Mouse (Mus musculus): ENCODE measurements around the gene Sorcs3.

The Sorcs3 gene

DNA sequence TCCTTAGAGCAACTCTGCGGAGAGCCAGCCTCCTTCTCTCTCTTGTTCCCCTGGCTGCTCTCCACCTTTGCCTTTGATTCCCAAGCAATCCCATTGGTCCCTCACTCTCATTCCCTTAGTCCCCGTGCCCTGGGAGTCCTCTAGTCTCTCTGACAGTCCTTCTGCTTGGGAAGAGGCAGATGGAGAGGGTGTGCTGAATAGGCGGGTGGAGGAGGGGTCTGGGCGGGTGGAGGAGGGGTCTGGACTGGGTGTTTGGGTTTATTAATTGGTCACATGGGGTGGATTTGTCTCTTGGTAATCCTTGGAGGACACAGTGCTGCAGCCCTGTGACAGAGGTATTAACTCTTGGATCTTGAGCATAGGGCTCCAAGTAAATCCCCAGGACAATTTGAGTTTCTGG is 77.4 kb downstream of the Sorcs3 start:
- DNase-seq (ENCODE audit: low spot score in 2 of 2) = no peak

- no peak for DNase-seq (ENCODE audit: low spot score in 2 of 2)
Measured at GRCm38 (mm10) chr19:48285602-48286225, 79.9 kb downstream of the Sorcs3 start.

DNA sequence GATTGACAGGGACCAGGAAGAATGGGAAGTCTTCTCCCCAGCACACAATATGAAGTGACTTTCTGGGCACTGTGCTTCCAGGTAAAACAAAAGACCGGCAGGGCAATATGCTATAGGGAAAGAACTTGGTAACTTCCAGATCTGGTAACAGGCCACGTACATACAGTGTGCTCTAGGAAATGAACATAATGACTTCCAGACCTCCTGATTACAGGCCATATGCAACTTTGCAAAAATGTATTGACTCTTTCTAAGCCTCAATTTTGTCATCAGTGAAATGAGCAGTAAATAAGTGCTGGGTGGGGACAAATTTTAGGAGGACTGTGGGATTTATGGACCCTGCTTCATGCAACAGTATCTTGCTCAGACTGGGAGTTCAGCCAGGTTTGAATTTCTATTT is 88.4 kb downstream of the Sorcs3 start:
- no peak for DNase-seq (ENCODE audit: low spot score in 2 of 2)

GRCm38 (mm10) chr19:48298384-48298783 is 92.6 kb downstream of the Sorcs3 start:
- no peak for DNase-seq (ENCODE audit: low spot score in 2 of 2)

DNA sequence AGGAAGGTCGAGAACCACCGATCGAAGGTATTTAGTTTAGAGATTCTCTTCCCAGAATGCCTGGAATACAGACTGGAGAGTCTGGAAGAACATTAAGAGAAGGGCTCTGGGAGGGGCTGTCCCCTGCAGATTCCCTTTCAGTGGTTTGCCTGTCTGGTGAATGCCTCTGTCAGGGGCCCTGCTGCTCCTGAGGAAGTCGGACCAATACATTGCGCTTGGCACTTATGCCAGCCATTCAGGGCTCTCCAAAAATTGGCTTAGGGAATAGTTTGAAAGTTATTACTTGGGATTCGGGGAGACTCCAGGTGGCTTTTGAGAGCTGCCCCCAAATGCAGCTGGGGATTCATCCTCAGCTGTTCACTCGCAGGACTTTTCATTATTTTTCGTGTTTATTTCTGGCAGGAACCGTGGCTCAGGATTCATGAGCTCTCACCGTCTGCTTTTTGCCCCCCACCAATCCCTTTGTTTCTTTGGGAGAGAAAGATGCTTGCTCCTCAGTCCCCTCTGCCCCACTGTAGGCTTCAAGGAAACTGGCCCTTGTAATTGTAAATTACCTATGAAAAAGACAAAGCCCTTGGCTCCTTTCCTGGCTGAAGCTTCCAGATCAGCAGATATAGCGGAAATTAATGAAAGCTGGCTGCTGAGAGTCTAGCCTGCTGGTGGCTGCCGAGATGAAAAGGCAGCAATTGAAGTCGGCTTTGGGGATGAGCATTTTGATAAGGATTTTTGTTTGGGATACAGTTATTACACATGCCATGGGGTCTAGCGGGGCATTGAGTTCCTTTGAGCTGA is 94.8 kb downstream of the Sorcs3 start:
- DNase-seq (ENCODE audit: low spot score in 2 of 2) = no peak

- no peak for DNase-seq (ENCODE audit: low spot score in 2 of 2)
Measured at GRCm38 (mm10) chr19:48301300-48301699, 95.5 kb downstream of the Sorcs3 start.

DNA sequence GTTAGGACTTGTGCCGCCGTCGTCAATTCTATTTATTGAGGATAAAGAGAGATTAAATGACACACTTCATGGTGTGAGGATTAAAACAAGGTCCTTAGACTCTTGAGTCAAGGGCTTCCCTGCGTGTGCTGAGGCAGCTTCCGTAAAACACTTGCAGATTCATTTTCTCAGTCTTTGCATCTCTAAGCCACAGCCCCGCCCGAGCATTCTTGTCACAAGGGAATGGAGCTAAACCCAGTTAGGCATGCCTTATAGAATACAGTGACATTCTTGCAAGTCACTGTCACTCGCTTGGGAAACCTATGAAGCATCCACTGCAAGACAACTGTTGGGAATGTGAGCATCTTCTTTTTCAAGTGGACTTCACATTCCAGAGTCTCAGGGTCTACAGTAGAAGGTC is 102.5 kb downstream of the Sorcs3 start:
- DNase-seq (ENCODE audit: low spot score in 2 of 2) = no peak

- no peak for DNase-seq (ENCODE audit: low spot score in 2 of 2)
Measured at GRCm38 (mm10) chr19:48309531-48310337, 103.9 kb downstream of the Sorcs3 start.

- no peak for DNase-seq (ENCODE audit: low spot score in 2 of 2)
Measured at GRCm38 (mm10) chr19:48310338-48310710, 104.5 kb downstream of the Sorcs3 start.

GRCm38 (mm10) chr19:48313776-48314175 is 108.0 kb downstream of the Sorcs3 start:
- DNase-seq (ENCODE audit: low spot score in 2 of 2) = no peak

DNA sequence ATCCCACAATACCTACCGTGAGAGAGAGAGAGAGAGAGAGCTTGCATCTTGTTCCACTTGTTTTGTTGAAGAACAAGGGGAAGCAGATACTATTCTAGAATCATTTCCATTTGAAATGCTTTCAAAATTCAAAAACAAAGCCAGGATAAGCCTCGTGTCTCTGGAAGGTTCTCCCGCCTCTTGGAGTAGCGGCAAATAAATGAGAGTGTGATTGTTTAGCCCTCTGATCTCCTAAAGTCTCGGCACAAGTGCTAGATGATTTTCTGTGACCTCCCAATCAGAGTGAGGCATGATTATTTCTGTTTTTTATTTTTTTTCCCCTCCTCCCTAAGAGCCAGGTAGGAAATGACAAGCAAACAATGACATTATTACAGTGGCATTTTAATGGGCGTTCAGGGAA is 121.3 kb downstream of the Sorcs3 start:
- no peak for DNase-seq (ENCODE audit: low spot score in 2 of 2)

- no peak for DNase-seq (ENCODE audit: low spot score in 2 of 2)
Measured at GRCm38 (mm10) chr19:48328171-48328570, 122.3 kb downstream of the Sorcs3 start.

DNA sequence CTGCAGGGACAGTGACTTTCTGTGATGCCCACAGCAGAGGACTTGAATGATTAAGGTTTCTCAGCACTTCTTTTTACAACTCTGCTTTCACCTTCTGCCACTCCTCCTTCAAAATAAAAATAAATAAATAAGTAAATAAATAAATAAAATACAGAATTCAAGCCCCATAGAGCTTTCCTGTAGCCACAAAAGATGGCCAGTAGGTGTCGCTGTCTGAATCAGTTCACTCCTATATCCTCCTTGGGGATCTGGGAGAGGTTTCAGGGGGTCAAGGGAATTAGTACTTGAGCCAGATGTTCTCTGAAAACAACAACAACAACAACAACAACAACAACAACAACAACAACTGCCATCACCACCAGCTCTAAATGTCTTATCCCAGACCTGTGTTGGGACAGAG is 125.8 kb downstream of the Sorcs3 start:
- DNase-seq (ENCODE audit: low spot score in 2 of 2) = no peak

DNA sequence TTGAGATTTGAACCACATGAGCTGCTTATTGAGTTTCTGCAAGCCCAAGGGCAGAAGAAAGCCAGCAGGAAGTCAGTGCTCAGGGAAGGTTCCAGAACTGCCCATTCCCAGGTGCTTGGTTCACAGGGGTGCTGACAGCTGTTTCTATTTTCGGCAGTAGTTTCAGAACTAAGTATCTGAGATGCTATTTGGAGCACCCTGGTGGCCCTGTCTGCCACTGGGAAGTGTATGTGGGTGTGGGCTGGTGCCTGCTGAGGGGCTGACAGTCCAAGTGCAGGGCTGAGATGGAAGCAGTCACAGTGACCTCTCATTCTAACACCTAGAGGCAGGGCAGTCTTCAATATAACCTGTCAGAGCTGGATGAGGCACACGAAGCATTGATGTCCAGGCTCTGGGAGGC is 127.3 kb downstream of the Sorcs3 start:
- DNase-seq (ENCODE audit: low spot score in 2 of 2) = no peak

GRCm38 (mm10) chr19:48337461-48337860 is 131.6 kb downstream of the Sorcs3 start:
- DNase-seq (ENCODE audit: low spot score in 2 of 2) = no peak

GRCm38 (mm10) chr19:48338098-48338497 is 132.3 kb downstream of the Sorcs3 start:
- no peak for DNase-seq (ENCODE audit: low spot score in 2 of 2)

GRCm38 (mm10) chr19:48342770-48343169 is 136.9 kb downstream of the Sorcs3 start:
- no peak for DNase-seq (ENCODE audit: low spot score in 2 of 2)

GRCm38 (mm10) chr19:48343442-48343841 is 137.6 kb downstream of the Sorcs3 start:
- no peak for DNase-seq (ENCODE audit: low spot score in 2 of 2)

- no peak for DNase-seq (ENCODE audit: low spot score in 2 of 2)
Measured at GRCm38 (mm10) chr19:48347116-48347515, 141.3 kb downstream of the Sorcs3 start.

- DNase-seq (ENCODE audit: low spot score in 2 of 2) = no peak
Measured at GRCm38 (mm10) chr19:48356806-48357205, 151.0 kb downstream of the Sorcs3 start.

DNA sequence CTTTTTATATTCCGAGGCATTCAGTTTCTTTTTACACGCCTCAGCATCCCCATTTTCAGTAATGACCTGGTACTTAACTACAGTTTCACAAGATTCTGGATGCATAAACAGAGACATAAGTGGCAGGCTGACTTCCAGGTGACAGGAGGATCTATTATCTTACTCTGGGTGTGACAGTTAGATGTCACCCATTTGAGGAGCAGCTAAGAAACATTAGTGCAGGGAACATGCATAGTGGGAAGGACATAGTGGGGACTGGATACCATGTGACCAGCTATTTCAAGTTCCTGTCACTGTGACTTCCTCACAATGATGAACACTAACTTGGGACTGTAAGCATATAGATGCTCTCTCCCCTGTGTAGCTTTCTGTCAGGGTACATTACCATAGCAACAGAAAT is 156.3 kb downstream of the Sorcs3 start:
- no peak for DNase-seq (ENCODE audit: low spot score in 2 of 2)

DNA sequence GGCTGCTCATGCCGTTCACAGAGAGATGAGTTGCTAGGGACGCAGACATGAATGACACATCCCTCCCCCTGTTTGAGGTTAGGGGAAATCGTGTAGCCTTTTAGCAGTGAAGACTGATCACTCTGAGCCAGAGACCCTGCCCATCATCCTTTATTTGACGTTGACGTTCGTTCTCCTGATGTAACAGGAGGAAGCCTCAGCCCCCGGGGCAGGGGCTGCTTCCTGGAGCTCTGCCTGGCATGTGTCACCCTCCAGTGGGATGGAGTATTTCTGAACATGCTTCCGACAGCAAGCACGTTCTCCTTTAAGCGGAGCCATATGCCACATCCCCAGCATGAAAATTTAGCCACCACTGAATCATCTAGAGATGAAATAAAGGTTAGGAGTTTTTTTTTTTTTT is 162.2 kb downstream of the Sorcs3 start:
- no peak for DNase-seq (ENCODE audit: low spot score in 2 of 2)

DNA sequence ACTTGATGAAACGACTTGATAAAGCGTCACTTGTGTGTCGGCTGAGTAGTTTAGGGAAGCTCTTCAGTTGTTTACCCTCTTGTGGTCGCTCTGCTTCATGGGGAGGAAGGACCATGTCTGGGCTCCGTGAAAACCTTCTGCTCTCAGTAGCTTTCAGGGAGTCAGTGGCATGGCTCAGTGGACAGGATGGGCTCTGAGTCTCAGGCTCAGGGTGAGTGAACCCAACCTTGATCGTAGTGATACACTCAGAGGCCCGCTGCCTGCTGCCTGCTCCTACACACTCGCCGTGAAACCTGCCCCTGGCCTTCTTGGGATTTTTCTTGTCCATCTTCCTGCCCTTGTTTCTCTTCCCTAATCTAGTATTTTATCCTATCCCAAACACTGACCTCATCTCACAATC is 166.0 kb downstream of the Sorcs3 start:
- DNase-seq (ENCODE audit: low spot score in 2 of 2) = no peak
